Mouse (Mus musculus) small intestine, adult 2 months (tissue): ENCODE data around the gene Icmt.

ENCODE experiments used
- CTCF ChIP-seq: fragments of 200-500 bp; IDR thresholded peaks from 2 replicates; pipeline ENCODE4 v1.5.1; 2012; ENCODE audit warnings: low read depth, mild to moderate bottlenecking, control low read depth, inconsistent platforms, low read length, moderate library complexity, mixed read lengths; ENCODE audit not compliant: insufficient replicate concordance, insufficient read length; ENCODE audit errors: extremely low read depth
- POLR2A ChIP-seq: fragments of 200-500 bp; IDR thresholded peaks from 2 replicates; pipeline ENCODE4 v1.6.1; 2012; ENCODE audit warnings: low read depth, mild to moderate bottlenecking, control low read depth, inconsistent platforms, low read length, moderate library complexity

- TF ChIP-seq POLR2A (no peak), CTCF (no peak)
Observed at GRCm38 (mm10) chr4:152317631-152318033, 20.6 kb downstream of the Icmt start.
